Mouse (Mus musculus) cerebellum, postnatal 4 days (tissue): Measurements from ENCODE around the gene Vmn2r1.

Source experiments
- DNase-seq, 2 experiments: peaks; one replicate each; pipeline ENCODE4 v3.0.0; 2022; ENCODE audit warnings: low spot score in 2 of 2, mixed read lengths in 1 of 2

Vmn2r1 gene

DNA sequence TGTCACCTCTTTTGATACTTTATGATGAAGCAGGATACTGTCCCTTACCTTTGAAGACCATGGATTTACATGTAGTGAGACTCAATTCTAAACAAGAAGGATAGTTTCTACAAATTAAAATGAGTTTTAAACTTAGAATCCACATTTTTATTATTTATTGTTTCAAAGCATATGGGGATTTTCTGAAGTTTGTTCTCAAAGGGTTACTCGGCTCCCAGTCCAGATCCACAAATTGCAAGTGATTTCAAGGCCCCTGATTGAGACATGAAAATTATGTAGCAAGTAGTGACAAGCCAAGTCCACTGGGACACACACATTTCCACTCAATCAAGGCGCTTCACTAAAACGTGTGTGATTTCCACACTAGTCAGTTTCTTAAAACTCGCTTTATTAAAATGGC lies at the start of gene Vmn2r1:
TSS of gene Vmn2r1 (plus strand) at position 301 of the 400 bp plus-strand sequence.
- DNase-seq, result no peak

GRCm38 (mm10) chr3:64038136-64038841 lies 43.1 kb upstream of the Vmn2r1 start:
- DNase-seq, result no peak

- peak; percentile 92 for DNase-seq
These were observed 41.2 kb upstream of the Vmn2r1 start for GRCm38 (mm10) chr3:64039818-64040784.

- DNase-seq, result no peak
These were observed 31.4 kb downstream of the Vmn2r1 start for GRCm38 (mm10) chr3:64112707-64113106.

- peak in 1 of 2 experiments; percentile 29 for DNase-seq
These were observed 32.2 kb downstream of the Vmn2r1 start for GRCm38 (mm10) chr3:64113352-64114046.

- no peak for DNase-seq
These were observed 60.6 kb downstream of the Vmn2r1 start, which contains the start of gene Vmn2r2 for GRCm38 (mm10) chr3:64141878-64142508. TSS of gene Vmn2r2 (minus strand) at chr3:64141928.
